Mouse (Mus musculus) liver, embryonic 15.5 days (tissue): ENCODE results near the gene Grhpr. TPM values are rescaled to one million over a fixed set of nuclear protein-coding genes. Genes with fewer than 3 reads are reported as not detected.

ENCODE experiments used
- ATAC-seq: fragments of 200-750 bp; cut with Nextera tagmentation; 2 replicates; pipeline ENCODE4 v1.8.0; 2017; ENCODE audit warnings: moderate number of reproducible peaks, mild to moderate bottlenecking, moderate library complexity; ENCODE audit not compliant: insufficient read depth
- H3K27ac ChIP-seq: fragments of 300-500 bp; sonication (generic); replicated peaks from 2 replicates; pipeline ENCODE4 v1.5.1; 2015; ENCODE audit warnings: mild to moderate bottlenecking, inconsistent platforms
- H3K27me3 ChIP-seq: fragments of 300-500 bp; sonication (generic); 2 replicates; pipeline ENCODE4 v1.6.1; 2015; ENCODE audit warnings: mild to moderate bottlenecking, inconsistent platforms
- H3K36me3 ChIP-seq: fragments of 300-500 bp; sonication (generic); replicated peaks from 2 replicates; pipeline ENCODE4 v1.6.1; 2015; ENCODE audit warnings: moderate library complexity, mild to moderate bottlenecking, inconsistent platforms
- H3K4me1 ChIP-seq: fragments of 300-500 bp; sonication (generic); replicated peaks from 2 replicates; pipeline ENCODE4 v1.6.1; 2015; ENCODE audit warnings: inconsistent platforms
- H3K4me2 ChIP-seq: fragments of 300-500 bp; sonication (generic); 2 replicates; pipeline ENCODE4 v1.6.1; 2015; ENCODE audit warnings: moderate library complexity, mild to moderate bottlenecking, inconsistent platforms
- H3K4me3 ChIP-seq: fragments of 300-500 bp; sonication (generic); replicated peaks from 2 replicates; pipeline ENCODE4 v1.5.1; 2015; ENCODE audit warnings: mild to moderate bottlenecking, inconsistent platforms
- H3K9ac ChIP-seq: fragments of 300-500 bp; sonication (generic); 2 replicates; pipeline ENCODE4 v1.6.1; 2015; ENCODE audit warnings: moderate library complexity, mild to moderate bottlenecking, inconsistent platforms
- H3K9me3 ChIP-seq: fragments of 300-500 bp; sonication (generic); replicated peaks from 2 replicates; pipeline ENCODE4 v1.6.1; 2016; ENCODE audit warnings: inconsistent platforms
- WGBS: fragments of 180-500 bp; shearing (Covaris S2); methylation state at CpG from one replicate; pipeline ENCODE4 v1.1.7; 2015; ENCODE audit warnings: mixed read lengths; ENCODE audit not compliant: insufficient replicate concordance; 5-methylcytosine and 5-hydroxymethylcytosine counted together
- polyA plus RNA-seq: library from polyadenylated mRNA; unstranded; fragments of >200 nt; fragmentation: Nextera tagmentation; extraction: Ambion mirVana; gene quantifications from 2 replicates; pipeline ENCODE4 v1.2.1, GENCODE M21; 2015

The Grhpr gene
- polyA plus RNA-seq, 1 experiment from 2014 or later = 125 TPM

- Histone ChIP-seq H3K27me3 (no peaks in the 10 kb centered on the region), H3K4me1 (no peaks in the 10 kb centered on the region; the same call in 1 of the 2 replicates), H3K4me3 (no peak overlapping the region), H3K9me3 (no peaks in the 10 kb centered on the region), H3K4me2 (no peak overlapping the region), H3K36me3 (no peaks in the 10 kb centered on the region), H3K9ac (no peak overlapping the region), H3K27ac (no peak overlapping the region)
- WGBS = 67% methylated on average over 1 of the region's 1 CpGs
- no peak for ATAC-seq
These were observed 32.9 kb upstream of the Grhpr start for GRCm38 (mm10) chr4:44948314-44948713.

- H3K36me3 ChIP-seq = no peaks in the 10 kb centered on the region
- no peaks in the 10 kb centered on the region for H3K4me1 ChIP-seq
- H3K4me3 ChIP-seq = no peak overlapping the region
- ATAC-seq = no peak
- H3K9me3 ChIP-seq = no peaks in the 10 kb centered on the region
- H3K4me2 ChIP-seq = no peak overlapping the region
- H3K27me3 ChIP-seq = no peaks in the 10 kb centered on the region
- WGBS = 69% methylated on average over 9 of the region's 9 CpGs
- no peak overlapping the region for H3K9ac ChIP-seq
- H3K27ac ChIP-seq = no peak overlapping the region
These were observed 28.2 kb upstream of the Grhpr start for GRCm38 (mm10) chr4:44953041-44953440.

- H3K4me3 ChIP-seq = no peak overlapping the region
- WGBS = 58% methylated on average over 9 of the region's 9 CpGs
- H3K27me3 ChIP-seq = no peaks in the 10 kb centered on the region
- H3K4me1 ChIP-seq = no peaks in the 10 kb centered on the region
- H3K27ac ChIP-seq = no peak overlapping the region
- H3K9me3 ChIP-seq = no peaks in the 10 kb centered on the region
- H3K4me2 ChIP-seq = no peak overlapping the region
- no peaks in the 10 kb centered on the region for H3K36me3 ChIP-seq
- no peak for ATAC-seq
- no peak overlapping the region for H3K9ac ChIP-seq
These were observed 22.4 kb upstream of the Grhpr start for GRCm38 (mm10) chr4:44958776-44959175.

GRCm38 (mm10) chr4:44959220-44959619, 22.0 kb upstream of the Grhpr start:
- H3K36me3 ChIP-seq = no peaks in the 10 kb centered on the region
- WGBS = 79% methylated on average over 13 of the region's 13 CpGs

GRCm38 (mm10) chr4:44963156-44963555, 18.0 kb upstream of the Grhpr start:
- no peaks in the 10 kb centered on the region for H3K9me3 ChIP-seq
- no peak overlapping the region for H3K4me2 ChIP-seq
- no peaks in the 10 kb centered on the region for H3K4me1 ChIP-seq
- H3K9ac ChIP-seq = no peak overlapping the region
- H3K27me3 ChIP-seq = no peaks in the 10 kb centered on the region; the same call in 1 of the 2 replicates
- WGBS = 42% methylated on average over 11 of the region's 11 CpGs
- no peak overlapping the region for H3K4me3 ChIP-seq
- H3K27ac ChIP-seq = no peak overlapping the region
- ATAC-seq = no peak
- no peaks in the 10 kb centered on the region for H3K36me3 ChIP-seq

More at GRCm38 (mm10) chr4:44959220-44959619, 22.0 kb upstream of the Grhpr start:
- H3K9me3 ChIP-seq = no peaks in the 10 kb centered on the region
- H3K4me2 ChIP-seq = no peak overlapping the region
- H3K27ac ChIP-seq = no peak overlapping the region
- no peak for ATAC-seq
- no peak overlapping the region for H3K4me3 ChIP-seq
- H3K27me3 ChIP-seq = no peaks in the 10 kb centered on the region
- H3K4me1 ChIP-seq = no peaks in the 10 kb centered on the region
- no peak overlapping the region for H3K9ac ChIP-seq

GRCm38 (mm10) chr4:44965175-44965574, 16.0 kb upstream of the Grhpr start:
- no peaks in the 10 kb centered on the region for H3K9me3 ChIP-seq
- no peaks in the 10 kb centered on the region; the same call in 1 of the 2 replicates for H3K27me3 ChIP-seq
- no peak overlapping the region for H3K4me2 ChIP-seq
- no peak overlapping the region for H3K27ac ChIP-seq
- WGBS = 62% methylated on average over 2 of the region's 2 CpGs
- H3K36me3 ChIP-seq = no peaks in the 10 kb centered on the region
- H3K9ac ChIP-seq = no peak overlapping the region
- H3K4me3 ChIP-seq = no peak overlapping the region
- ATAC-seq = no peak
- no peaks in the 10 kb centered on the region for H3K4me1 ChIP-seq

GRCm38 (mm10) chr4:44965736-44966135, 15.5 kb upstream of the Grhpr start:
- Histone ChIP-seq H3K27ac (no peak overlapping the region), H3K4me1 (no peaks in the 10 kb centered on the region), H3K4me2 (no peak overlapping the region), H3K4me3 (no peak overlapping the region), H3K9me3 (no peaks in the 10 kb centered on the region), H3K36me3 (no peaks in the 10 kb centered on the region), H3K27me3 (no peaks in the 10 kb centered on the region; the same call in 1 of the 2 replicates), H3K9ac (no peak overlapping the region)
- ATAC-seq = no peak
- WGBS = 73% methylated on average over 3 of the region's 3 CpGs

GRCm38 (mm10) chr4:44967402-44967801, 13.8 kb upstream of the Grhpr start:
- Histone ChIP-seq H3K36me3 (no peaks in the 10 kb centered on the region), H3K4me3 (no peak overlapping the region), H3K27ac (no peak overlapping the region), H3K4me2 (no peak overlapping the region), H3K27me3 (no peaks in the 10 kb centered on the region; the same call in 1 of the 2 replicates), H3K4me1 (no peaks in the 10 kb centered on the region), H3K9me3 (no peaks in the 10 kb centered on the region), H3K9ac (no peak overlapping the region)
- WGBS = 58% methylated on average over 8 of the region's 8 CpGs
- no peak for ATAC-seq

GRCm38 (mm10) chr4:44970056-44970455, 11.1 kb upstream of the Grhpr start:
- Histone ChIP-seq H3K27me3 (no peaks in the 10 kb centered on the region; the same call in 1 of the 2 replicates), H3K27ac (no peak overlapping the region), H3K4me1 (peaks cover 12% of the 10 kb centered on the region), H3K9me3 (no peaks in the 10 kb centered on the region), H3K36me3 (no peaks in the 10 kb centered on the region), H3K9ac (no peak overlapping the region), H3K4me3 (no peak overlapping the region), H3K4me2 (no peak overlapping the region)
- no peak for ATAC-seq
- 75% methylated on average over 7 of the region's 7 CpGs for WGBS

GRCm38 (mm10) chr4:44970612-44971110, 10.5 kb upstream of the Grhpr start:
- Histone ChIP-seq H3K4me3 (no peak overlapping the region), H3K36me3 (no peaks in the 10 kb centered on the region), H3K4me1 (peaks cover 12% of the 10 kb centered on the region), H3K9me3 (no peaks in the 10 kb centered on the region), H3K27me3 (no peaks in the 10 kb centered on the region; the same call in 1 of the 2 replicates), H3K4me2 (no peak overlapping the region), H3K9ac (no peak overlapping the region), H3K27ac (no peak overlapping the region)
- 12% methylated on average over 10 of the region's 10 CpGs for WGBS
- ATAC-seq = no peak

GRCm38 (mm10) chr4:44973450-44973849, 7.7 kb upstream of the Grhpr start:
- Histone ChIP-seq H3K4me2 (peak overlapping the region; percentile 46; the same call in 1 of the 2 replicates), H3K36me3 (no peaks in the 10 kb centered on the region), H3K9me3 (no peaks in the 10 kb centered on the region), H3K4me3 (no peak overlapping the region), H3K27me3 (no peaks in the 10 kb centered on the region), H3K27ac (no peak overlapping the region), H3K4me1 (peaks cover 17% of the 10 kb centered on the region), H3K9ac (no peak overlapping the region)
- ATAC-seq = peak; percentile 53
- WGBS = 8% methylated on average over 9 of the region's 9 CpGs

- H3K4me2 ChIP-seq = peak overlapping the region; percentile 46; the same call in 1 of the 2 replicates
- no peak overlapping the region for H3K4me3 ChIP-seq
- H3K9ac ChIP-seq = no peak overlapping the region
- 39% methylated on average over 14 of the region's 14 CpGs for WGBS
- no peak overlapping the region for H3K27ac ChIP-seq
- H3K27me3 ChIP-seq = no peaks in the 10 kb centered on the region
- H3K4me1 ChIP-seq = peaks cover 17% of the 10 kb centered on the region
- no peak for ATAC-seq
- H3K36me3 ChIP-seq = no peaks in the 10 kb centered on the region
- no peaks in the 10 kb centered on the region for H3K9me3 ChIP-seq
These were observed 7.3 kb upstream of the Grhpr start for GRCm38 (mm10) chr4:44973871-44974270.
